Mouse (Mus musculus) small intestine, adult 2 months (tissue): ENCODE results near the gene 1700016K19Rik. TPM values are rescaled to one million over a fixed set of nuclear protein-coding genes. Genes with fewer than 3 reads are reported as not detected.
"Not testable (repeated sequence)": the region's sequence is repeated elsewhere in the genome, so short reads cannot be mapped to it uniquely, and the experiment has no call there.

Experiments
- H3K27ac ChIP-seq: fragments of 200-500 bp; 2 replicates; pipeline ENCODE4 v1.5.1; 2012; ENCODE audit warnings: low read depth, low read length, control low read depth, inconsistent platforms; ENCODE audit not compliant: insufficient read depth
- H3K27me3 ChIP-seq: fragments of 200-500 bp; 2 replicates; pipeline ENCODE4 v1.6.1; 2012; ENCODE audit warnings: mild to moderate bottlenecking, moderate library complexity, low read length, inconsistent platforms; ENCODE audit not compliant: control insufficient read depth, insufficient read depth
- H3K36me3 ChIP-seq: fragments of 200-500 bp; 2 replicates; pipeline ENCODE4 v1.6.1; 2012; ENCODE audit warnings: mild to moderate bottlenecking, low read length, control low read depth, inconsistent platforms; ENCODE audit not compliant: control insufficient read depth, insufficient read depth
- H3K4me1 ChIP-seq: fragments of 200-500 bp; 2 replicates; pipeline ENCODE4 v1.6.1; 2012; ENCODE audit warnings: low read length, inconsistent platforms, mixed read lengths; ENCODE audit not compliant: control insufficient read depth, insufficient read depth, insufficient read length
- H3K4me3 ChIP-seq: fragments of 200-500 bp; 2 replicates; pipeline ENCODE4 v1.5.1; 2012; ENCODE audit warnings: low read depth, mild to moderate bottlenecking, control low read depth, inconsistent platforms, low read length, moderate library complexity
- CTCF ChIP-seq: fragments of 200-500 bp; IDR thresholded peaks from 2 replicates; pipeline ENCODE4 v1.5.1; 2012; ENCODE audit warnings: low read depth, mild to moderate bottlenecking, control low read depth, inconsistent platforms, low read length, moderate library complexity, mixed read lengths; ENCODE audit not compliant: insufficient replicate concordance, insufficient read length; ENCODE audit errors: extremely low read depth
- POLR2A ChIP-seq: fragments of 200-500 bp; IDR thresholded peaks from 2 replicates; pipeline ENCODE4 v1.6.1; 2012; ENCODE audit warnings: low read depth, mild to moderate bottlenecking, control low read depth, inconsistent platforms, low read length, moderate library complexity
- WGBS: fragments of 180-500 bp; shearing (Covaris S2); methylation state at CpG from one replicate; pipeline ENCODE4 v1.1.7; 2018; 5-methylcytosine and 5-hydroxymethylcytosine counted together
- polyA plus RNA-seq: library from polyadenylated mRNA; depleted of rRNA; stranded (reverse); fragments of >200 nt; gene quantifications from 2 replicates; pipeline ENCODE4 v1.2.3, GENCODE M21; 2012

Gene 1700016K19Rik
- polyA plus RNA-seq, 1 experiment, result 0.18 TPM

GRCm38 (mm10) chr11:76001237-76001878 is 1.6 kb downstream of the 1700016K19Rik start:
- TF ChIP-seq POLR2A (no peak), CTCF (no peak)
- Histone ChIP-seq H3K36me3 (no peaks in the 10 kb centered on the region), H3K4me1 (peaks cover 7% of the 10 kb centered on the region), H3K27ac (no peak overlapping the region), H3K4me3 (no peak overlapping the region), H3K27me3 (no peaks in the 10 kb centered on the region)
- 30% methylated on average over 3 of the region's 3 CpGs for WGBS

DNA sequence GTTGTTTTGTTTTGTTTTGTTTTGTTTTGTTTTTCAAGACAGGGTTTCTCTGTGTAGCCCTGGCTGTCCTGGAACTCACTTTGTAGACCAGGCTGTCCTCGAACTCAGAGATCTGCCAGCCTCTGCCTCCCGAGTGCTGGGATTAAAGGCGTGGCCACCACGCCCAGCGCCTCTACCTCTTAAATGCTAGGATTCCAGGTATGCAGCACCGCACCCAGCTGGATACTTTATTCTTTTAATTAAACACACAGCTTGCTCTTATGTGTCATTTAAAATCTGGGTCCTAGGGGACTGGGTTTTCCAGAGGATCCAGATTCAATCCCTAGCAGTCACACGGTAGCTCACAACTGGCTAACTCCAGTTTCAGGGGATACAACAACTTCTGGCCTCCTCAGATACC is 4.6 kb downstream of the 1700016K19Rik start:
- H3K36me3 ChIP-seq, H3K27me3 ChIP-seq, H3K27ac ChIP-seq, H3K4me3 ChIP-seq: not testable (repeated sequence)
- 90% methylated on average over 7 of the region's 7 CpGs for WGBS
- peaks cover 17% of the 10 kb centered on the region for H3K4me1 ChIP-seq

GRCm38 (mm10) chr11:76008162-76008561 is 8.4 kb downstream of the 1700016K19Rik start:
- TF ChIP-seq POLR2A (no peak), CTCF (no peak)
- H3K27me3 ChIP-seq, result no peaks in the 10 kb centered on the region

GRCm38 (mm10) chr11:76009101-76009500 is 9.4 kb downstream of the 1700016K19Rik start:
- peak overlapping the region; percentile 60; the same call in 1 of the 2 replicates for H3K27ac ChIP-seq
- peaks cover 34% of the 10 kb centered on the region; the same call in 1 of the 2 replicates for H3K4me1 ChIP-seq
- H3K4me3 ChIP-seq, result no peak overlapping the region
- TF ChIP-seq CTCF, result no peak
- TF ChIP-seq POLR2A, result no peak
- 49% methylated on average over 6 of the region's 6 CpGs for WGBS
- H3K27me3 ChIP-seq, result no peaks in the 10 kb centered on the region
- no peaks in the 10 kb centered on the region for H3K36me3 ChIP-seq

More at GRCm38 (mm10) chr11:76008162-76008561, 8.4 kb downstream of the 1700016K19Rik start:
- 80% methylated on average over 2 of the region's 2 CpGs for WGBS
- H3K4me3 ChIP-seq, result no peak overlapping the region
- H3K27ac ChIP-seq, result peak overlapping the region; percentile 27; the same call in 1 of the 2 replicates
- H3K36me3 ChIP-seq, result no peaks in the 10 kb centered on the region
- peaks cover 33% of the 10 kb centered on the region; the same call in 1 of the 2 replicates for H3K4me1 ChIP-seq

- H3K36me3 ChIP-seq, result no peaks in the 10 kb centered on the region
- H3K27ac ChIP-seq, result peak overlapping the region; percentile 100
- 34% methylated on average over 9 of the region's 9 CpGs for WGBS
- H3K4me3 ChIP-seq, result no peak overlapping the region
- no peaks in the 10 kb centered on the region for H3K27me3 ChIP-seq
- no peak; the same call in 1 of the 2 replicates for TF ChIP-seq POLR2A
- no peak for TF ChIP-seq CTCF
- peaks cover 34% of the 10 kb centered on the region; the same call in 1 of the 2 replicates for H3K4me1 ChIP-seq
Measured at GRCm38 (mm10) chr11:76010838-76011624, 11.3 kb downstream of the 1700016K19Rik start.

DNA sequence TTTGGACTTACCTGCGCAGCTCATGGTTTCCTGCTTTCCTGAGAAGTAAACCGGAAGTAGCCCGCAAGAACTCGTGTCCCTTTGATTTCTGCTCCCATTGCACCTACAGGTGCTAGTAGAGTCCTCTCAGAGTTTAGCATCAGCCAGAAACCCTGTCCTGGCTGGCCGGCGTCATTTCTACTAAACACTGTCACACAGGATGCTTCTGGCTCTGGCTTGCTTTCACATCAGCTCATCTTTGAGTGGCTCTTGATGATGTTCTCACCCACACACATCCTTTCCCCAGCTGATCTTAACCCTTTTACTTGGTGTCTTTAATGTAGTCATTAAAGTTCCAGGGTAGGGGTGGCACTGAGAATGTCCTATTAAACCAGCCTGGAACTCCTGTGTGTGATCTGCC is 15.5 kb downstream of the 1700016K19Rik start:
- Histone ChIP-seq H3K4me3 (no peak overlapping the region), H3K27me3 (no peaks in the 10 kb centered on the region), H3K36me3 (peaks cover 5% of the 10 kb centered on the region; the same call in 1 of the 2 replicates), H3K4me1 (peaks cover 20% of the 10 kb centered on the region; the same call in 1 of the 2 replicates), H3K27ac (peak overlapping the region; percentile 30)
- WGBS, result 74% methylated on average over 6 of the region's 6 CpGs
- no peak for TF ChIP-seq POLR2A
- TF ChIP-seq CTCF, result no peak

GRCm38 (mm10) chr11:76015814-76016213 is 16.1 kb downstream of the 1700016K19Rik start:
- peaks cover 17% of the 10 kb centered on the region; the same call in 1 of the 2 replicates for H3K4me1 ChIP-seq
- WGBS, result 50% methylated on average over 4 of the region's 4 CpGs
- H3K27ac ChIP-seq, result no peak overlapping the region
- no peaks in the 10 kb centered on the region for H3K27me3 ChIP-seq
- peaks cover 6% of the 10 kb centered on the region; the same call in 1 of the 2 replicates for H3K36me3 ChIP-seq
- TF ChIP-seq POLR2A (no peak), CTCF (no peak)
- no peak overlapping the region for H3K4me3 ChIP-seq
